Mouse (Mus musculus) kidney, adult 9 months (tissue): ENCODE measurements around the gene Atad2b.

ENCODE experiments used
- DNase-seq: peaks from one replicate; pipeline ENCODE4 v3.0.0; 2022

Atad2b gene

GRCm38 (mm10) chr12:5087787-5088519, 170.8 kb downstream of the Atad2b start:
- DNase-seq = peak; percentile 59

GRCm38 (mm10) chr12:5088639-5089038, 171.5 kb downstream of the Atad2b start:
- no peak for DNase-seq
